Mouse (Mus musculus) embryonic facial prominence, embryonic 15.5 days (tissue): Measurements from ENCODE around the gene Slc35b4. TPM values are rescaled to one million over a fixed set of nuclear protein-coding genes. Genes with fewer than 3 reads are reported as not detected.

ENCODE experiments used
- ATAC-seq: fragments of 200-750 bp; cut with Nextera tagmentation; 2 replicates; pipeline ENCODE4 v1.8.0; 2017; ENCODE audit warnings: low read depth, moderate TSS enrichment; ENCODE audit not compliant: insufficient number of reproducible peaks, low FRiP score, low TSS enrichment
- H3K27ac ChIP-seq: fragments of 300-500 bp; sonication (generic); replicated peaks from 2 replicates; pipeline ENCODE4 v1.5.1; 2015; ENCODE audit warnings: mild to moderate bottlenecking, inconsistent platforms
- H3K27me3 ChIP-seq: fragments of 300-500 bp; sonication (generic); 2 replicates; pipeline ENCODE4 v1.6.1; 2015; ENCODE audit warnings: inconsistent platforms
- H3K36me3 ChIP-seq: fragments of 300-500 bp; sonication (generic); 2 replicates; pipeline ENCODE4 v1.6.1; 2015; ENCODE audit warnings: mild to moderate bottlenecking, inconsistent platforms
- H3K4me1 ChIP-seq: fragments of 300-500 bp; sonication (generic); 2 replicates; pipeline ENCODE4 v1.6.1; 2015; ENCODE audit warnings: inconsistent platforms
- H3K4me2 ChIP-seq: fragments of 300-500 bp; sonication (generic); replicated peaks from 2 replicates; pipeline ENCODE4 v1.6.1; 2015; ENCODE audit warnings: mild to moderate bottlenecking, inconsistent platforms
- H3K4me3 ChIP-seq: fragments of 300-500 bp; sonication (generic); replicated peaks from 2 replicates; pipeline ENCODE4 v1.5.1; 2015; ENCODE audit warnings: mild to moderate bottlenecking, inconsistent platforms
- H3K9ac ChIP-seq: fragments of 300-500 bp; sonication (generic); 2 replicates; pipeline ENCODE4 v1.6.1; 2015; ENCODE audit warnings: inconsistent platforms
- H3K9me3 ChIP-seq: fragments of 300-500 bp; sonication (generic); replicated peaks from 2 replicates; pipeline ENCODE4 v1.6.1; 2016; ENCODE audit warnings: inconsistent platforms
- WGBS: fragments of 180-500 bp; shearing (Covaris S2); methylation state at CpG from one replicate; pipeline ENCODE4 v1.1.7; 2015; 5-methylcytosine and 5-hydroxymethylcytosine counted together
- polyA plus RNA-seq: library from polyadenylated mRNA; unstranded; fragments of >200 nt; fragmentation: Nextera tagmentation; extraction: Ambion mirVana; gene quantifications from 2 replicates; pipeline ENCODE4 v1.2.1, GENCODE M21; 2015

Slc35b4 gene
- polyA plus RNA-seq, 1 experiment from 2014 or later = 43.6 TPM

DNA sequence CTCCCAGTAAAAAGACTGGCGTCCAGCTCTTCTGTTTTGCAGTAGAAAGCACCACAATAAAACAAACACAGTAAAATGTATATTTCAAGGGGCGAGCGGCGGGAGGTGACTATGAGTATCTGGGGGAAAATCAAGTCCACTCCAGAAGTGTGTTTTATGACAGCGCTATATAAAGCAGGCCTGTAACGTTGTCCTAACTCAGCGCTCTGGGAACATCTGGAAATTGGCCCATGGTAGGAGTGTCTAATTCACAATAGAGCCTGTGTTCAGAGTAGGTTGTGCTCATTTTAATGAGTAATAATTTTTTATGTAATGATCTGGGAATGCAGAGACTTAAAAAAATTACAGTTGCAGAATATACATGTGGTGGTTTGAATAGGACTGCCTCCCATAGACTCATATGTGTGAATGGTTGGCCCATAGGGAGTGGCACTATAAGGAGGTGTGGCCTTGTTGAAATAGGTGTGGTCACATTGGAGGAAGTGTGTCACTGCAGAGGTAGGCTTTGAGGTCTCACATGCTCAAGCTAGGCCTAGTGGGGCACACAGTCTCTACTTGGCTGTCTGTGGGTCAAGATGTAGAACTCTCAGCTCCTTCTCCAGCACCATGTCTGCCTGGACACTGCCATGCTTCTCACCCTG lies 60.0 kb downstream of the Slc35b4 start:
- no peaks in the 10 kb centered on the region for H3K9me3 ChIP-seq
- no peak overlapping the region for H3K4me3 ChIP-seq
- H3K27me3 ChIP-seq = no peaks in the 10 kb centered on the region
- 82% methylated on average over 7 of the region's 7 CpGs for WGBS
- H3K4me1 ChIP-seq = no peaks in the 10 kb centered on the region
- H3K36me3 ChIP-seq = no peaks in the 10 kb centered on the region
- H3K9ac ChIP-seq = no peak overlapping the region
- no peak overlapping the region for H3K27ac ChIP-seq
- H3K4me2 ChIP-seq = no peak overlapping the region
- ATAC-seq = peak; percentile 11; the same call in 1 of the 2 replicates

DNA sequence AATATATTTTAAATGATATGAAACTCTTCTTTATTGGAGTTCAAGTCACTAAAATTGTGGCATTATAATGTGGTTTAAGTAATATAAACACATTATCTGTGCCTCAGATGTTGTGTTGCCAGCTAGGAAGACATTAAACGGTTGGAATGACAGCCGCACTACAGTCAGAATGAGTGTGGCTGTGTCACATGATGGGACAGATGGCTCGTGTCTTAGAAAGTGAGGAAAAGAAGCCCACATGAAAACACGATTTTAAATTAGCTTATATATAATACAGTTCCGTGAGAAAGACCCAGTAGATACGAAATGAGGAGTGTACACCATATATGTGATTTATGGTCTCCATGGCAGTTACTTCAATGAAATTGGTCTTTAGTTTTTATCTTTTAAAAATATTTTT lies 65.5 kb downstream of the Slc35b4 start:
- no peak overlapping the region for H3K4me3 ChIP-seq
- no peaks in the 10 kb centered on the region for H3K9me3 ChIP-seq
- H3K4me1 ChIP-seq = no peaks in the 10 kb centered on the region
- no peaks in the 10 kb centered on the region for H3K27me3 ChIP-seq
- no peak overlapping the region for H3K4me2 ChIP-seq
- no peak overlapping the region for H3K9ac ChIP-seq
- H3K36me3 ChIP-seq = no peaks in the 10 kb centered on the region
- no peak overlapping the region for H3K27ac ChIP-seq
- 67% methylated on average over 6 of the region's 6 CpGs for WGBS
- no peak for ATAC-seq

DNA sequence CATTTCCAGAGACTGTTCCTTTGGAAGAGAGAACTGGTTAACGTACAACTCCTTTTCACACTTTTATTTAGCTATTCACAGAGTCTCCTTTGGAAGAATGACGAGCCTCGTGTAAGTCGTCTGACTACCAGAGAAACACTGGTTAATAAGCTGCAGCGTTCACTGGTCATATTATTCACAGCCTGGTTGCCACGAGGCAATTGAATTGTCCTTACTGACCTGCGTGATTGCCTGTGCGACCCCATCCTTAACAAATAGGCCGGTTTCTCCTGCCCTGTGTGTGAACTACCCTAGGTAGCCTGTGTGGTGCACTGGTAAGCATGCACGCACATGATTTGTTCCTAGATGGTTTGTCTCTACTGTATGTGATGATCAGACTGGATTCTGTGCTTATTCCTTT lies 66.3 kb downstream of the Slc35b4 start:
- H3K9me3 ChIP-seq = no peaks in the 10 kb centered on the region
- no peaks in the 10 kb centered on the region for H3K36me3 ChIP-seq
- no peaks in the 10 kb centered on the region for H3K27me3 ChIP-seq
- no peaks in the 10 kb centered on the region for H3K4me1 ChIP-seq
- H3K4me3 ChIP-seq = no peak overlapping the region
- no peak overlapping the region for H3K9ac ChIP-seq
- no peak for ATAC-seq
- no peak overlapping the region for H3K27ac ChIP-seq
- no peak overlapping the region for H3K4me2 ChIP-seq
- WGBS = 61% methylated on average over 10 of the region's 10 CpGs

Other genes with a start within 250 kb of the Slc35b4 start
- 1.8 and 3.3 TPM in 2 replicates for gene Lrguk, start 147.7 kb downstream of the Slc35b4 start, polyA plus RNA-seq
- 147 and 156 TPM in 2 replicates for gene Akr1b3, start 140.4 kb upstream of the Slc35b4 start, polyA plus RNA-seq
- 9.0 and 10.3 TPM in 2 replicates for gene Akr1b8, start 177.0 kb upstream of the Slc35b4 start, polyA plus RNA-seq
- 15.1 and 18.1 TPM in 2 replicates for gene Akr1b10, start 207.1 kb upstream of the Slc35b4 start, polyA plus RNA-seq
- not detected in 2 replicates for gene Akr1b7, start 235.2 kb upstream of the Slc35b4 start, polyA plus RNA-seq